Mouse (Mus musculus): ENCODE data around the gene Cltc. TPM values are rescaled to one million over a fixed set of nuclear protein-coding genes. Genes with fewer than 3 reads are reported as not detected.

Gene Cltc
- total RNA-seq, 4 experiments from 2014 or later, result 128 to 169 (median 144) TPM

DNA sequence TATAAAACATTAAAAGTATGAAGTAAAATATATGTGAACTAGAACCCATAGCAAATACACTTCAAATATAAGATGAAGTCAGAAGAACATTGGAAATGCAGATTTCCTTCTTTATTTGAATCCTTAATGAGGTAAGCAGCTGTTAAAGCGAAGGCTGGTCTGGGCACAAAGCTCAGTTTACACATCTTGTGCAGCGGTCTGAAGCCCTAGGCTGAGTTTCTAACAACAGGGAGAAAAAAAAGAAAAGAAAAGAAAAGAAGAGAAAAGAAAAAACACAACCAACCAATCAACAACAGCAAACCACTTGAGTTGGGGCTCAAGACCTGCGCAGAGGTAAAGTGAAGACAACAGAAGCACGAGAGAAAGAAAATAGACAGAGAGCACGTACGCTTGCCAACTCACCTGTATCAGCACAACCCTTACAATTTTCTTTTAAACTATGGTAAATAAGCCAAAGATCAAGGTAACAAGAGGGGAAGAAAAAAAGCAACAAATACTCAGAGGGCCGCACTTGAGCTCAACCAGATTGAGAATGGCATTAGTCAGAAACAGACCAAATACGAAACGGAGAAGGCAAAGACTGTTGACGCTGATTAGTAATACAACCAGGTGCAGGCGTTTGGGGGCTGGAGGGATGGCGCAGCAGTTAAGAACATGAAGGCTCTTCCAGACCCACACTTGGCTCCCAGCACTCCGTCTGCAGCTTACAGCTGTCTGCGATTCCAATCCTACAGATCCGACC is 109.5 kb downstream of the Cltc start:
- no peak for DNase-seq (ENCODE audit: low spot score)

DNA sequence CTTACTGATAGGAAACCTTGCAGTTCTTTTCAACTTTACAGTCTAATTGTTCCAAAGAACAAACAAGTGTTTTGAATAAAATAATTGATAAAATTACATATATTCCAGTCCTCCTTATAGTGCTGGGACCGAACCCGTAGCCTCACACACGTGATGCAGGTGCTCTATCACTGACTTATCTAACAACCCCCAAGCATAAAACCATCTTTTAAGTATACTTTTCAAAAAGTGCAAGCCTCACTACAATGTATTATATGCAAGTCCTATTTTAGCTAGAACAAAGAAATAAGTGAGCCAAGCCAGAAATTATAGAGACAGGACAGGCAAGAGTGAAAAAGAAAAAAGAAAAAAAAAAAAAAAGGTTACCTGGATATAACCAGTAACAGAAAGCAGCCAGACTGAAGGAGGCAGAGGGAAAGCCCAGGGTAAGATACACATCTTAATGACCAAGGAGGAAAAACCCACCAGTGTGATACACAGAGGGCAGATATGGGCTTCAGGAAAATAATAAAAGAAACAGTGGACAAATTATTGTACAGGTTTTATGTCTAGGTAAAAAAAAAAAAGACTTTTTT is 110.4 kb downstream of the Cltc start:
- no peak for DNase-seq (ENCODE audit: low spot score)

DNA sequence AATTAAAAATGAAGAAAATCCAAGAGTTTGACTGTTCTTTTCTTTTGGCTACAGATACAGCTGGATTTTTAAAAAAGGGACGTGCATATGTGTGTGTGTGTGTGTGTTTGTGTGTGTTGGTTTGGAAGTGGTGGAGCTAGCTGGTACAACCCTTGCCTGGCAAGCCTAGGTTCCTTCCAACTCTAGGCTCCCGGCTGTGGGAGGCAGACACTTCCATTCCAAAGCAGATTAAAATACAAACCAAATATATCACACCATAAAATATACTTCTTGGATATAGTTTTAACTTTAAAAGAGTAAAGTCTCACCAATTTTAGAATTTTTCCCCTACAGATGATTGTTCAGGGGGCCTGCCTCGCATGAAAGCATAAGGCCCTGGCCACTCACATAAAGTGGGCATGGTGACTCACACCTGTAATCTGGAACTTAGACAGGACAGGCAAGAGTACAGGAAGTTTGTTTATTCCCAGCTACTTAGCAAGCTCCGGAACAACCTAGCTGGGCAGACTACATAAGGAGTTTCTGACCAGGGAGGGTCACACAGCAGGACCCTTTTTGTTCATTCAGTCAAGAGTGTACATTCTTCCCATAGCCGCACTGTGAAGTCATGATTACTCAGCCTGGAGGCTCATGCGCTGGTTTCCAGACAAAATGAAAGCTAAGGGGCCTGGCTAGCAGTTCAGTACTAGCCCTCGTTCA is 111.1 kb downstream of the Cltc start:
- no peak for DNase-seq (ENCODE audit: low spot score)

DNA sequence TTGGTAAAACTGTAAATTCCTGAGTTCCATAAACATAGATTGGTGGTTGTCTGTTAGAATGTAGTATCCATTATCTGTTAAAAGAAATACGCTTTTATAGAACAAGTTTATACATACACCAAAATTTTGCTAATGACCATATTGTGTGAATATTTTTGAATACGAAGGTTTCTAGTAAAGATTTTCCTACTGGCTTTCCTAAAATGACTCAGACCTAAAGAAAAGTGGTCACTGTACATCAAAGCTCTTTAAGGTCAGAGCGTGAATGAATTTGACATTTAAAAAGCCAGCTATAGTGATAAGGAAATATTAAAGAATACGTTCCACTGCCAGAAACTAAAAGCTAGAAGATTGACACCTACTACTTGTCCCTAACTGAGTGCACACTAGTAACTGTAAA is 112.8 kb downstream of the Cltc start:
- no peak for DNase-seq (ENCODE audit: low spot score)

Other genes starting within 250 kb of the Cltc start
- 10 to 100 TPM; 16.5 to 24.5 (median 23.9) TPM for gene Rps6kb1, start 212.8 kb downstream of the Cltc start, total RNA-seq (2022)
- gene Tubd1, start 212.6 kb downstream of the Cltc start, total RNA-seq (2022), result 1 to 10 TPM; 5.4 to 6.2 (median 5.8) TPM
- 10 to 100 TPM; 60.2 to 77.1 (median 64.7) TPM for gene Vmp1, start 73.7 kb downstream of the Cltc start, total RNA-seq (2022)
- 1 to 10 TPM; 6.6 to 7.3 (median 7.1) TPM for gene Ptrh2, start 73.6 kb downstream of the Cltc start, total RNA-seq (2022)
- gene Dhx40, start 50.2 kb upstream of the Cltc start, total RNA-seq (2022), result 10 to 100 TPM; 16.0 to 20.9 (median 17.3) TPM
- gene Ypel2, start 236.1 kb upstream of the Cltc start, total RNA-seq (2022), result 10 to 100 TPM in 2 of 4 experiments, 1 to 10 TPM in 2; 8.2 to 15.7 (median 11.9) TPM

All from heart, adult 8-10 months (tissue).